Mouse (Mus musculus): ENCODE data around the gene Hist2h2aa1.
"Not testable (repeated sequence)": the region's sequence is repeated elsewhere in the genome, so short reads cannot be mapped to it uniquely, and the experiment has no call there.

DNA sequence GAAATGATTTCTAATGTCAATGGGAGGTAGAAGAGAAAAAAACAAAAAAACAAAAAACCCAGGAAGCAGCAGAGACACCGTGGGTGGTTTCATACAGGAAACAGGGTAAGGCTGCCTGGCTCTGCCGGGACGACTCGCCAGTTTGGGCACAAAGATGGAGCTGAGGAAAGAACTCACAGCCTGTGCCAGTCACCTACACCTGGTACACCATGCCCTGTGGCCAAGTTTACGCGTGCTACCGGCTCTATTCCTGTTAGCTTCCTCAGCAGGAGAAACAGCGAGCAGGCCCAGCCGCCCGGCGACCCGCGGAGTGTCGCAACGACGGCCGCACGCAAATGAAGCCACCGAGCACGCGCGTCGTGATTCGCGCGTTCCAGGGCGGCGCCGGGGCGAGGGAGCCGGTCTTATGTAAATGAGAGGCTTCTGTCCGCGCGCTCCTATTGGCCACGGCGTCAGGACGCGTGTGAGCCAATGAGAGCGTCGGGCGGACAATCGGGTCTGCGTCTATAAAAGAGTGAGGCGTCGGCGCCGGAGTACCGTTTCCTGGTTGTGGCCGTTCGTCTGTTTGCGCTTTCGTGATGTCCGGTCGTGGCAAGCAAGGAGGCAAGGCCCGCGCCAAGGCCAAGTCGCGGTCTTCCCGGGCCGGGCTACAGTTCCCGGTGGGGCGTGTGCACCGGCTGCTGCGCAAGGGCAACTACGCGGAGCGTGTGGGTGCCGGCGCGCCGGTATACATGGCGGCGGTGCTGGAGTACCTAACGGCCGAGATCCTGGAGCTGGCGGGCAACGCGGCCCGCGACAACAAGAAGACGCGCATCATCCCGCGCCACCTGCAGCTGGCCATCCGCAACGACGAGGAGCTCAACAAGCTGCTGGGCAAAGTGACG, at the start of gene Hist2h2aa1:
- TF ChIP-seq POLR2A (IDR thresholded peaks at IDR 0.05; ENCODE audit: insufficient read length, low read depth), result peak; percentile 76
- TF ChIP-seq USF1 (IDR thresholded peaks at IDR 0.05; ENCODE audit: low read depth); MYOD1 (IDR thresholded peaks at IDR 0.05; ENCODE audit: control insufficient read depth in 1 of 3, insufficient read length in 2 of 3, low read depth in 2 of 3); MYOG (IDR thresholded peaks at IDR 0.05; ENCODE audit: control insufficient read depth in 1 of 3, insufficient read depth in 1 of 3, insufficient read length in 2 of 3, low read depth in 2 of 3); MAX (IDR thresholded peaks at IDR 0.05; ENCODE audit: low read depth); E2F4 (IDR thresholded peaks at IDR 0.05; ENCODE audit: insufficient read depth); TCF12 (IDR thresholded peaks at IDR 0.05; ENCODE audit: insufficient read depth, poor library complexity, severe bottlenecking): not testable (repeated sequence)
- peak; percentile 63 for TF ChIP-seq CEBPB (IDR thresholded peaks at IDR 0.05; ENCODE audit: insufficient read depth, poor library complexity, severe bottlenecking)
- peak; percentile 87 for TF ChIP-seq POLR2AphosphoS2 (IDR thresholded peaks at IDR 0.05; ENCODE audit: insufficient read length, low read depth)

All from myocyte (in vitro differentiated cells).